Mouse (Mus musculus) ovary, postnatal 14 days (tissue): ENCODE measurements around the gene Nlrc3.

Experiments used
- DNase-seq: peaks from one replicate; pipeline ENCODE4 v3.0.0; 2022; ENCODE audit warnings: low spot score

Nlrc3 gene

DNA sequence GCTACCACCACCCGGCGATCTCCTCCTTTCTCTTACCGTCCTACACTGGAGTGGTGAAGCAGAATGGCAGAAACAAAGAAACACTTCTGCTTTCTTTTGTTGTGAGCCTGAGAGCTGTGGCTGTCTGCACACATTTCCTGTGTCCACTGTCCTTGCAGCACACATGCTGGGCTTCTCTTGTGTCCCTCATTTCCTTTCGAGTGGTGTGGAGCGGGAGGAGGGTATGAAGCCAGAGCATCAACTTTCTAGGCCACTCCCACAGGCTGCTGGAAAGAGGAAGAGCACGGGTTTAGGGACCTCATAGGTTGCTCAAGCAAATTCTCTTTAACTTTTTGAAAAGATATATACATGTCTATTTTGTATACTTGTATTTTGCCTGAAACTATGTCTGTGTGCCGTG lies 47.3 kb downstream of the Nlrc3 start:
- DNase-seq, result no peak

DNA sequence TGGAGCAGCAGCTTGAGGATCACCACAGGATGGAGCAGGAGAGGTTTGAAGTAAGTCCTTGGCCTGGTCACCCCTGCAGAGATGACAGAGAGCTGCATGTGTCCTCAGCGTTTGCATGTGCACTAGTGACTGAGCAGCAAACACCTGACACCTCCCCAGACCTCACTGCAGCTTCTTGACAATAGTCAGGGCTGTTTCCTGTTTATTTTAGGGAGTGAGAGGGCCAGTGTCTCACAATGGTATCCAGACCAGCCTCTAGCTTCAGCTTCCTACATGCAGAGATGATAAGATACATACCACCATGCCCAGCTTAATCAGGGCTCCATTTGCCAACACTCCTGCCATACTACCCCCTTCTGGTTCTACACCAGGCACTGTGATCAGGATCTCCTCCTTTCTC lies 47.9 kb downstream of the Nlrc3 start:
- DNase-seq, result no peak

DNA sequence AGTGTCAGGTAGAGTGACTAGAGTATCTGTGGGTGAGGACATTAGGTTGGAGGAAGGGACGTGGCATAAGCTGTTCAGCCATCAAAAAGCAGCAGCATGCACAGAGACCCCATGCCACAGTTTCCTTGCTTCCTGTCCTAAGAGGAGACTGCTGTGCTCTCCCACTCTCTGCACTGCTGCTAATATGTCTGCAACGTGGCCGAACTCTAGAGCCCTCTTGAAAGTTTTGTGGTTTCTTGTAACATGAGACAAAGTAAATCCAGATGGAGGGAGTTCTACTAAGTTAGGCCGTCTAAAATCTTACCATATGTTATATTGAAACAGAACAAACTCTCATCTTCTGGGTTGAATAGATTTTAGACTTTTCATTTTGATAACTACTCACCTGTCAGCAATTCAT lies 52.5 kb downstream of the Nlrc3 start:
- no peak for DNase-seq

DNA sequence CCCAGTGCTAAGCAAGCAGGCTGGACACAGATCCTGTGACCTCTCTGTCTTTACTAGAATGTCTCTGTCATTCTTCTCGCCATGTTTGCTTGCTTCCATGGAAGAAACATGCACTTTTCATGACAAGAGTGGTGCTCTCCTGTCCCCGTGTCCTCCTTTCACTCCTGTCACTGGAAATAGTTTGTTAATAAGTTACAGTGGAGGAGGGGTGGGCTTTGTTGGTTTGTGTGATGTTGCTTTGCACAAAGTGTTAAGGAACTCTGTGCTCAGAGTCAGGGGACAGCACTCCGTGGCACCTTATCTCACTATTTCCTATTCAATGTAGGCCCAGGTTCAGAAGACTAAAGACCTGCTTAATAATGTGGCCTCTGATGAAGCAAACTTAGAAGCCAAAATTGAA lies 52.9 kb downstream of the Nlrc3 start:
- DNase-seq, result no peak

DNA sequence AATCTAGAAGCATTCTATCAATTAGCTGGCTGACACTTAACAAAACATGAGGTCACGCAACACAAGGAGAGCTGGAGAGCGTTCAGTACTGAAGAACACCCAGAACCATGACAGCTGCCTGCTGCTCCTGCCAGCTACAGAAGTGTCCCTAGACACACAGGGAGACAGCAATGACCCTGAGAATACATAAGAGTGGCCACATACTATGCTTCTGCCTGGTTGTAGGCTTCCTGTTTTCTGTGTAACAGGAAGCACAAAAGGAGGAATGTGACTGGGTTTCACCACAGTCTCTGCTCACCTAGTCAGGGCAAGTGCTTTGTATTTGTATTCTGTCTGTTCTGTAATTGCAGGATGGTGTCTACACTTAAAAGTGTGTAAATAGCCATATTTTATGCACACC lies 55.7 kb downstream of the Nlrc3 start:
- DNase-seq, result no peak

DNA sequence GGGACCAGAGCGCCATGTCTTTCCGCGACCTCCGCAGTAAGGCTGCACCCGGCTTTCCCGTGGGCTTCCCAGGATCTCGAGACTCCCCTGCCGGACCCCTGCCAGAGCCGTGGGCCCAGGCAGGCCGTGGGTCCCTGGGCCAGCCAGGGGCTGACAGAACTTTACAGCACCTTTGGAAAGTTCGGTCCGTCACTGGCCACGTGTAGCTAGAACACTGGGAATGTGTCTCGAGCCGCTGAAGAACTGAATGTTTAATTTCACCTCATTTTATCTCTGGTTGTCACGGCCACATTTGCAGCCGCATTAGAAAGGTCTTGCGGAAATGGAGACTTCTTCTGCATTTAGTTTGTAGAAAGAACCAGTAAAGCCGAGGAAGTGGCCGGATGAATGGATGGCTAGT lies 67.3 kb downstream of the Nlrc3 start:
- no peak for DNase-seq

DNA sequence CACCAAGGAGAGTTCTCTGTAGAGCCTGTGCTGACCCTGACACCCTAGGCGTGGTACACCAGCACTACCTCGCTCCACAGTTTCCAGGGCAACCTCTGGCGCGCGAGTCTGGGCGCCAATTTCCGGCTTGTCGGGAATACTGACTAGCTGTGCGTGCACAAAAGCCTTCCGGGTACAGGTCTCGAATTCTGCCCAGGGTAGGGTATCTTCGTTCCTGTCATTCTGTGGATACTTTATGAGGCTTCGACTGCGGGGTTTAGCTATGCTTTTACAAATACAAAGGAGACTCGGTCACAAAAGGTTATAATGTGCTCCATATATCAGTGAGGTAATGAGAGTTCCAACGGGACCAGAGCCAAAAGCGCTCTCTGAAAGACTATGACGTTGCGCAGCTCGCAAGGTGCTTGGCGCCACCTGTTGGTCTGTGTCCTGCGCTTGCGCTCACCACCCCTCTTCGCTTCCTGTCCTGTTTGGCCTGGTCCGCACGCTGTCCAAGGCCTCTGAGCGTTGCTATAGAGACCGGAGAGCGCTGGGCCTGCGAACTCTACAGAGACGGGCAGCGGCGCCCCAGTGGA lies 67.8 kb downstream of the Nlrc3 start, which contains the start of the genes 1700037C18Rik and Cluap1:
TSS of gene 1700037C18Rik (minus strand) at position 153 of the 575 bp plus-strand sequence.
TSS of gene Cluap1 (plus strand) at position 265 of the 575 bp plus-strand sequence.
- peak; percentile 88 for DNase-seq

DNA sequence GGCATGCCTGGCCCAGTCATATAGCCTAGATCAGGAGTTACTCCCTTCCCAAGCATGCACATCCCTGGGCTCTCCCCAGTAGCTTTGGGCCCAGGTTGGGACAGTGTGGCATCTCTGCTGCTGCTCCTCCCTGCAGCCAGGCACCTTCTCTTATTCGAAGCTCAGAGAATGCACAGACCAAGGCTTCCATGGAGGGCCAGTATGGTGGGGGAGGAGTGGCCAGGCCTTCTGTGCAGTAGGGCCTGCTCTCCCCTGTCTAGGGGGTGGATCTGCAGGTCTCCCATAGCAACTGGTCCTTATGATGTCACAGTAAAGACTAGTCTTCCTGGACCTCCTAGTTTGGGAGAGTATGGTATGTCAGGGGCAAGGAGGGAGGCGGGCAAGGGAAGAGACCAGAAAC lies 69.0 kb downstream of the Nlrc3 start:
- no peak for DNase-seq

DNA sequence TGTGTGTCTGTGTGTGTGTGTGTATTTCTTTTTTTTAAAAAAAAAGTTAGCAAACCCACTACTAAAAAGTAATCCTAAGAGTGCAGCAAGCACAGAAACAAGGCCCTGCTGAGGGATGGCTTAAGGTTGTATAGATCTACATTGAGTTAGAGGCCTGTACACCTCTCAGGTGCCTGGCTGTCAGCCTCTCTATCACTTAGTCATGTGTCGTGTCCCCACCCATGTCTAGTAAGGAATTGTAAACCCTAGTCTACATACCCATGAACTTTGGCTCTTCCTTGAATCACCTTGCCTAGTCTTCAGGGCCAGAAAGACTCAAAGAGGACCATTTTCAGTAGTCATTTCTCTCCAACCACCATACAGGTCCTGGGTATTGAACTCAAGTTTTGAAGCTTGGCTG lies 79.9 kb downstream of the Nlrc3 start:
- no peak for DNase-seq

DNA sequence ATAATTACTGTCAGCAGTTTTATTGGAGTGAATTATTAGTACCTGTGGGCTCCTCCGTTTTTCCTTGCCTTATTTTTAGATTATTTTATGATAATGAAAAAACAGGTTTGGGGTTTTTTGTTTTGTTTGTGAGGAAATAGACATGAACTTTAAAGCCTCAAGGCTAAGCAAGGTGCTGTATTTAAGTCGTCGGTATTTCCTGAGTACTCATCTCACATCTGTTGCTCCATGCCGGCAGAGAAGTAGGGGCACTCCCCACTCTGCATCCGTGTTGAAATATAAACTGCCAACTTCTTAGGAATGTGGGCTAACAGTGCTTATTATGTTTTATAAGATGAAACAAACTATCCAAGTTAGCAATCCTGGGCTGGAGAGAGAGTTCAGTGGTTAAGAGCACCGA lies 80.4 kb downstream of the Nlrc3 start:
- DNase-seq, result no peak

DNA sequence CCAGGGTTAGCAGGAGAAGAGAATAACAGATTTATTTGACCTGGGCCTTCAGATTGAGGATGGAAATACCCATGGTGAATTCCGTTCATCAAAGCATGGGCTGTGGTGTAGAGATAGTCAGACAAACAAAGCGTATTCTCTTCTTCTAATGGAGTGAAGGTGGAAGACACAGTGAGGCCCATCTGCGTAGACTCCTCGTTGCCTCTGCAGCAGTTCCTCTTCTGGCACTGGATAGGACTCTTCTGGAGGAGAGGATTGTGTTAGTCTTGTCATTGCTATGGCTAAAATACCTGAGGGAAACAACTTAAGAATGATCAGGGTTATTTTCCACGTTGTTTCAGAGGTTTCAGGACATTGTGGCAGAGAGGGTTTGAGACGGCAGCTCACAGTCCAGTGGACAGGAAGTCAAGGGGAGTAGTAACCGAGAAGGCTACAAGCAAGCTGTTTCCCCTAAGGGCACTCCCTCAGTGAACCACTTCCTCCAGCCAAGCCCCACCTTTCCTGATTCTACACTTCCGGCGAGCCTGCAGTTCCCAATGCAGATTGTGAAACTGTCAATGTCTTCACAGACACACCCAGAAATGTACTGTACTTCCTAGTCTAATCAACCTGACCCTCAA lies 81.1 kb downstream of the Nlrc3 start:
- DNase-seq, result no peak
